Mouse (Mus musculus): ENCODE data around the gene Rassf6. TPM values are rescaled to one million over a fixed set of nuclear protein-coding genes. Genes with fewer than 3 reads are reported as not detected.
A peak's percentile ranks its signal among the peaks of the same experiment; 100 is the strongest.

The Rassf6 gene
- polyA plus RNA-seq, 1 experiment from 2014 or later = 37.9 TPM

- H3K4me2 ChIP-seq (ENCODE audit: low read depth, low read length) = no peak overlapping the region
- no peak overlapping the region for H3K27ac ChIP-seq (ENCODE audit: low read length)
- H3K36me3 ChIP-seq (ENCODE audit: control insufficient read depth, insufficient read depth, low read length) = no peaks in the 10 kb centered on the region
- no peak for ATAC-seq
- H3K4me1 ChIP-seq (ENCODE audit: control insufficient read depth, insufficient read depth, low read length) = no peaks in the 10 kb centered on the region; the same call in 1 of the 2 replicates
- no peaks in the 10 kb centered on the region for H3K9me3 ChIP-seq (ENCODE audit: control insufficient read depth, low read length)
- WGBS = 86% methylated on average over 6 of the region's 6 CpGs
- no peaks in the 10 kb centered on the region for H3K27me3 ChIP-seq (replicated peaks; ENCODE audit: control insufficient read depth, insufficient read depth, low read length)
- no peak overlapping the region for H3K9ac ChIP-seq (ENCODE audit: low read depth, low read length)
- no peak overlapping the region for H3K4me3 ChIP-seq (ENCODE audit: low read length)
These were observed 16.2 kb upstream of the Rassf6 start for GRCm38 (mm10) chr5:90656681-90657080.

GRCm38 (mm10) chr5:90655891-90656290 is 15.4 kb upstream of the Rassf6 start:
- WGBS = 69% methylated on average over 13 of the region's 13 CpGs
- H3K27ac ChIP-seq (ENCODE audit: low read length) = no peak overlapping the region
- ATAC-seq = no peak

GRCm38 (mm10) chr5:90654798-90655197 is 14.3 kb upstream of the Rassf6 start:
- H3K4me2 ChIP-seq (ENCODE audit: low read depth, low read length) = no peak overlapping the region
- H3K9ac ChIP-seq (ENCODE audit: low read depth, low read length) = no peak overlapping the region
- no peak for ATAC-seq
- no peaks in the 10 kb centered on the region; the same call in 1 of the 2 replicates for H3K4me1 ChIP-seq (ENCODE audit: control insufficient read depth, insufficient read depth, low read length)
- 62% methylated on average over 5 of the region's 5 CpGs for WGBS
- no peak overlapping the region for H3K27ac ChIP-seq (ENCODE audit: low read length)
- no peaks in the 10 kb centered on the region for H3K36me3 ChIP-seq (ENCODE audit: control insufficient read depth, insufficient read depth, low read length)
- H3K4me3 ChIP-seq (ENCODE audit: low read length) = no peak overlapping the region
- no peaks in the 10 kb centered on the region for H3K27me3 ChIP-seq (replicated peaks; ENCODE audit: control insufficient read depth, insufficient read depth, low read length)
- no peaks in the 10 kb centered on the region for H3K9me3 ChIP-seq (ENCODE audit: control insufficient read depth, low read length)

More at GRCm38 (mm10) chr5:90655891-90656290, 15.4 kb upstream of the Rassf6 start:
- Histone ChIP-seq H3K4me3 (ENCODE audit: low read length) (no peak overlapping the region), H3K9me3 (ENCODE audit: control insufficient read depth, low read length) (no peaks in the 10 kb centered on the region), H3K4me1 (ENCODE audit: control insufficient read depth, insufficient read depth, low read length) (no peaks in the 10 kb centered on the region; the same call in 1 of the 2 replicates), H3K36me3 (ENCODE audit: control insufficient read depth, insufficient read depth, low read length) (no peaks in the 10 kb centered on the region), H3K4me2 (ENCODE audit: low read depth, low read length) (no peak overlapping the region), H3K27me3 (replicated peaks; ENCODE audit: control insufficient read depth, insufficient read depth, low read length) (no peaks in the 10 kb centered on the region), H3K9ac (ENCODE audit: low read depth, low read length) (no peak overlapping the region)

- no peak for ATAC-seq
- H3K36me3 ChIP-seq (ENCODE audit: control insufficient read depth, insufficient read depth, low read length) = no peaks in the 10 kb centered on the region
- H3K4me1 ChIP-seq (ENCODE audit: control insufficient read depth, insufficient read depth, low read length) = peaks cover 3% of the 10 kb centered on the region
- no peak overlapping the region for H3K27ac ChIP-seq (ENCODE audit: low read length)
- H3K9ac ChIP-seq (ENCODE audit: low read depth, low read length) = no peak overlapping the region
- no peak overlapping the region for H3K4me3 ChIP-seq (ENCODE audit: low read length)
- H3K4me2 ChIP-seq (ENCODE audit: low read depth, low read length) = no peak overlapping the region
- no peaks in the 10 kb centered on the region for H3K9me3 ChIP-seq (ENCODE audit: control insufficient read depth, low read length)
- WGBS = 9% methylated on average over 3 of the region's 3 CpGs
- no peaks in the 10 kb centered on the region for H3K27me3 ChIP-seq (replicated peaks; ENCODE audit: control insufficient read depth, insufficient read depth, low read length)
These were observed 12.3 kb upstream of the Rassf6 start for GRCm38 (mm10) chr5:90652724-90653123.

GRCm38 (mm10) chr5:90650466-90651150 is 10.2 kb upstream of the Rassf6 start:
- H3K27ac ChIP-seq (ENCODE audit: low read length) = no peak overlapping the region
- no peaks in the 10 kb centered on the region for H3K27me3 ChIP-seq (replicated peaks; ENCODE audit: control insufficient read depth, insufficient read depth, low read length)
- H3K4me2 ChIP-seq (ENCODE audit: low read depth, low read length) = no peak overlapping the region
- no peak overlapping the region for H3K4me3 ChIP-seq (ENCODE audit: low read length)
- WGBS = 70% methylated on average over 5 of the region's 5 CpGs
- no peak for ATAC-seq
- H3K9ac ChIP-seq (ENCODE audit: low read depth, low read length) = no peak overlapping the region
- H3K9me3 ChIP-seq (ENCODE audit: control insufficient read depth, low read length) = no peaks in the 10 kb centered on the region
- peaks cover 7% of the 10 kb centered on the region for H3K4me1 ChIP-seq (ENCODE audit: control insufficient read depth, insufficient read depth, low read length)
- H3K36me3 ChIP-seq (ENCODE audit: control insufficient read depth, insufficient read depth, low read length) = no peaks in the 10 kb centered on the region

GRCm38 (mm10) chr5:90647473-90647872 is 7.0 kb upstream of the Rassf6 start:
- Histone ChIP-seq H3K9ac (ENCODE audit: low read depth, low read length) (no peak overlapping the region), H3K4me2 (ENCODE audit: low read depth, low read length) (no peak overlapping the region), H3K4me3 (ENCODE audit: low read length) (no peak overlapping the region), H3K36me3 (ENCODE audit: control insufficient read depth, insufficient read depth, low read length) (no peaks in the 10 kb centered on the region), H3K4me1 (ENCODE audit: control insufficient read depth, insufficient read depth, low read length) (peaks cover 7% of the 10 kb centered on the region; the same call in 1 of the 2 replicates), H3K9me3 (ENCODE audit: control insufficient read depth, low read length) (no peaks in the 10 kb centered on the region), H3K27ac (ENCODE audit: low read length) (no peak overlapping the region), H3K27me3 (replicated peaks; ENCODE audit: control insufficient read depth, insufficient read depth, low read length) (no peaks in the 10 kb centered on the region)
- WGBS = 69% methylated on average over 5 of the region's 5 CpGs
- peak; percentile 17; the same call in 1 of the 2 replicates for ATAC-seq

- ATAC-seq = no peak
- Histone ChIP-seq H3K27ac (ENCODE audit: low read length) (no peak overlapping the region), H3K36me3 (ENCODE audit: control insufficient read depth, insufficient read depth, low read length) (no peaks in the 10 kb centered on the region), H3K4me3 (ENCODE audit: low read length) (no peak overlapping the region), H3K4me1 (ENCODE audit: control insufficient read depth, insufficient read depth, low read length) (peaks cover 7% of the 10 kb centered on the region; the same call in 1 of the 2 replicates), H3K4me2 (ENCODE audit: low read depth, low read length) (no peak overlapping the region), H3K9me3 (ENCODE audit: control insufficient read depth, low read length) (no peaks in the 10 kb centered on the region), H3K27me3 (replicated peaks; ENCODE audit: control insufficient read depth, insufficient read depth, low read length) (no peaks in the 10 kb centered on the region), H3K9ac (ENCODE audit: low read depth, low read length) (no peak overlapping the region)
- WGBS = 79% methylated on average over 5 of the region's 5 CpGs
These were observed 5.9 kb upstream of the Rassf6 start for GRCm38 (mm10) chr5:90646398-90646797.

GRCm38 (mm10) chr5:90645579-90645978 is 5.1 kb upstream of the Rassf6 start:
- H3K9ac ChIP-seq (ENCODE audit: low read depth, low read length) = no peak overlapping the region
- no peaks in the 10 kb centered on the region for H3K27me3 ChIP-seq (replicated peaks; ENCODE audit: control insufficient read depth, insufficient read depth, low read length)
- no peak overlapping the region for H3K4me3 ChIP-seq (ENCODE audit: low read length)
- WGBS = 57% methylated on average over 3 of the region's 3 CpGs
- H3K9me3 ChIP-seq (ENCODE audit: control insufficient read depth, low read length) = no peaks in the 10 kb centered on the region
- no peak overlapping the region for H3K4me2 ChIP-seq (ENCODE audit: low read depth, low read length)
- peaks cover 12% of the 10 kb centered on the region; the same call in 1 of the 2 replicates for H3K4me1 ChIP-seq (ENCODE audit: control insufficient read depth, insufficient read depth, low read length)
- no peak overlapping the region for H3K27ac ChIP-seq (ENCODE audit: low read length)
- no peaks in the 10 kb centered on the region for H3K36me3 ChIP-seq (ENCODE audit: control insufficient read depth, insufficient read depth, low read length)
- ATAC-seq = no peak

GRCm38 (mm10) chr5:90641218-90641610 is 757 bp upstream of the Rassf6 start:
- Histone ChIP-seq H3K9me3 (ENCODE audit: control insufficient read depth, low read length) (no peaks in the 10 kb centered on the region), H3K4me2 (ENCODE audit: low read depth, low read length) (peak overlapping the region; percentile 58), H3K27ac (ENCODE audit: low read length) (peak overlapping the region; percentile 95), H3K4me1 (ENCODE audit: control insufficient read depth, insufficient read depth, low read length) (peaks cover 7% of the 10 kb centered on the region; the same call in 1 of the 2 replicates), H3K27me3 (replicated peaks; ENCODE audit: control insufficient read depth, insufficient read depth, low read length) (no peaks in the 10 kb centered on the region), H3K9ac (ENCODE audit: low read depth, low read length) (peak overlapping the region; percentile 59), H3K36me3 (ENCODE audit: control insufficient read depth, insufficient read depth, low read length) (no peaks in the 10 kb centered on the region), H3K4me3 (ENCODE audit: low read length) (peak overlapping the region; percentile 54)
- 18% methylated on average over 10 of the region's 10 CpGs for WGBS
- ATAC-seq = peak; percentile 78

Data from intestine, embryonic 16.5 days (tissue).